Mouse (Mus musculus) liver, adult 2 months (tissue): Measurements from ENCODE around the gene S100a13.

Source experiments
- CTCF ChIP-seq: fragments of 200-500 bp; IDR thresholded peaks from 2 replicates; pipeline ENCODE4 v1.5.1; 2011; ENCODE audit warnings: low read depth, low read length, control low read depth
- POLR2A ChIP-seq: fragments of 200-500 bp; IDR thresholded peaks from 2 replicates; pipeline ENCODE4 v1.6.1; 2011; ENCODE audit warnings: low read length, control low read depth; ENCODE audit not compliant: insufficient read depth; ENCODE audit errors: extremely low read depth

DNA sequence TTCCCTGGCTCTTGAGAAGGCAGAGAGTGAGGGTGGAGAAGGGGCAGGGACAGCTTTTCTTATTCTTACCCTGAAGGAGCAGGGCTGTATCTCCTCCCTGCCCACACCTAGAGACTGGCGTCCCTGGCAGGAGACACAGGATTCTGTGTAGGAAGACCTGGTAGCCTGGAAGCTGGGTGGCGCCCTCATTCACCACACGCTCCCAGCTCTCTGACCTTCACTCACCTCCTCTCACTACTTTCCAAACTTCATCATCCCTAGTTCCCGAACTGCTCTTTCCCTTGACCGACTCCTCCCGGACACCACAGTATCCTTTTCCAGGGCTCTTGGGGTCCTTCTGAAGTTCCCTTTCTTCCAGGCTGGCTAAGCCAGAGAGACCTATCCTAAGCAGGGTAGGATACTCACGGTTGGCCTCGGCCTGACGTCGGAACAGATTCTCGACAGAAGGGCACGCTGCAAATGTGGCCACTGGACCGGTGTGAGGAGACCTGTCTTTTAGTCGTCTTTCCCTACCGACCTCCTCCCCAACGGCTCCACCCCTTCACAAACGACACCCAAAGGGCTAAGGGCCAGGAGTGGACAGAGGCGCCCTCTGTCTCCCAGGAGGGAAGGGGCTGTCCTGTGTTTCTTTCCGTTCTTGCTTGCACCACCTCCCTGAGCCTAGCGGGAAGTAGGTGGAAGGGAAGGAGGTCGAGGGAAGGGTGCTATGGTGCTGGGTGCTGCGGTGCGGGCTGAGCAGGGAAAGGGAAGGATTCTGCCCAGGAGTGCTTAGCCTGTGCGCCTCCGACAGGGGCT lies at the start of gene S100a13, which contains the start of gene S100a1:
- TF ChIP-seq POLR2A (0 out of 2 replicates have a peak, but pooled peaks have one; percentile 49), CTCF (peak; percentile 67)
